ENCODE assay signal across 8 mouse cellular contexts in the genomic region with DNA sequence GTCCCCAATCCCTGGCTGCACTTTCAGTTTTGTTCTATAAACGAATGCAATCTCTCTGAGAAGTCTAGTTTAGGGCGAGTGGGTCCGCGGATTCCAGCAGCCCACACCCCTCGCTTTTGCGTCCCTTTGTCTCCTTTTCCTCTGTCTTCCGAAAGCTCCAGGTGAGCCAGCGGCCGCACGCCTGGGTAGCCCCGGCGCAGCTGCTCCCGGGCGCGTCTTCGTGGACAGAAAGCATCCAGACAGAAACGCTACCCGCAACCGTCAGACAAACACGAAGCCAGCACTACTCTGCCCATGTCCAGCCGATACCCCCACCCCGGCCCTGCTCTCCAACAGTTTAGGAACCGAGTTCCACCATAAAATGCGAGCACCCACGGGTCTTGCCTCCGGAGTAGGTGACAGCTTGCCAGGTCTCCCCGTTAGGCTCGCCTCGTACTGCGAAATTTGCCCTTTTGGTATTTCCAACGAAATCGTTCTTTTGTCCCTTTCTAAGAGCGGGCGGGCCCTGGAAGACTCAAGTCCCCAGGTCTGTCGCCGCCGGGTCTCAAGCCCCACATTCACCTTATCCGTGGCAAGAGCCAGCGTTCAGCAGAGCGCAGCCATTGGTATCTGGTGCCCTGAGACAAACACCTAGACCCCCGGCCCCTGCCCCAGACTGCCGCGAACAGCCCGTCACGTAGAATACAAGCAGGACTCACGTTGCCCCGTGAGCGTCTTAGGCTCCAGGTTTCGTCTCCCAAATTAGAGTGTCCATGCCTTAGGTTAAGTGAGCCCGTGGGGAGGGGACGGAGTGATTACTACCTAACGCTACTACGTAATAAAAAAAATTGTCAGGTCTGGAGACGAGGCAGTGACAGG. TPM values are rescaled to one million over a fixed set of nuclear protein-coding genes. Genes with fewer than 3 reads are reported as not detected.
DNase-seq lines count a peak whose midpoint lies in the region; ATAC-seq and TF ChIP-seq lines count a peak whose summit lies in the region.

No protein-coding gene starts in this region.

- peak; percentile 32 for DNase-seq in adrenal gland, adult 2 months
- no peak for DNase-seq in adrenal gland, postnatal 36 days
- peak; percentile 19 for DNase-seq in urinary bladder, postnatal 25 days (ENCODE audit: low spot score)
- no peak for DNase-seq in urinary bladder, postnatal 10 days (ENCODE audit: low spot score)
- peak; percentile 7 for DNase-seq in lung, postnatal 36 days
- DNase-seq in thymus, adult 18-20 months = no peak
- no peak for DNase-seq in left cerebral cortex, postnatal 25 days (ENCODE audit: low spot score in 2 of 2)

- peaks cover 95% of the 10 kb centered on the region for H3K27me3 ChIP-seq in intestine, postnatal 0 days (replicated peaks; ENCODE audit: control insufficient read depth, insufficient read depth, low read length)

- no peaks in the 10 kb centered on the region for H3K36me3 ChIP-seq in intestine, postnatal 0 days (ENCODE audit: control insufficient read depth, insufficient read depth)

- H3K9me3 ChIP-seq in intestine, postnatal 0 days (ENCODE audit: control insufficient read depth) = no peaks in the 10 kb centered on the region

- peak overlapping the region; percentile 33 for H3K4me3 ChIP-seq in intestine, postnatal 0 days (ENCODE audit: low read depth, low read length)

- H3K4me2 ChIP-seq in intestine, postnatal 0 days (replicated peaks; ENCODE audit: low read depth) = peak overlapping the region; percentile 47

- no peak overlapping the region for H3K9ac ChIP-seq in intestine, postnatal 0 days (ENCODE audit: low read depth, low read length)

- no peak for TF ChIP-seq CTCF in intestine, postnatal 0 days (IDR thresholded peaks at IDR 0.05; ENCODE audit: low read depth)

- no peak for ATAC-seq in intestine, postnatal 0 days

- intact Hi-C loops in left cerebral cortex, postnatal 25 days (cut with DNase I) = loop anchor here (5.0 kb wide), 1 partner anchor 62 kb away; no protein-coding TSS in a partner anchor

- 1% methylated on average over 54 of the region's 54 CpGs for WGBS in intestine, postnatal 0 days

- H3K4me1 ChIP-seq in intestine, postnatal 0 days (replicated peaks; ENCODE audit: control insufficient read depth, insufficient read depth, low read length) = peaks cover 8% of the 10 kb centered on the region; the same call in 1 of the 2 replicates

- no peak overlapping the region for H3K27ac ChIP-seq in intestine, postnatal 0 days (ENCODE audit: low read depth, low read length)

RNA-seq across cellular contexts. Expression of gene Lhx8, which starts 0.9 kb away (rescaled TPM):
- under 1 TPM; 0.58 to 0.66 TPM for total RNA-seq in adrenal gland, adult 2 months (2021)
- polyA plus RNA-seq in adrenal gland, adult 2 months (2012; rRNA removed) = 0.58 and 0.66 TPM in 2 replicates
- total RNA-seq in adrenal gland, postnatal 36 days (2021) = under 1 TPM; 0.69 to 0.89 TPM
- not detected in 2 replicates for polyA plus RNA-seq in intestine, postnatal 0 days (2015; fragmentation: Nextera tagmentation; extraction: Ambion mirVana)
- total RNA-seq in left cerebral cortex, postnatal 25 days (2021) = 1 to 10 TPM; 1.2 to 3.9 TPM

Comparison
In these comparisons a context has a peak if more than half of its experiments do, and no peak if none do; other contexts are left out.
1. DNase-seq: peak in adrenal gland, adult 2 months (single experiment), urinary bladder, postnatal 25 days (single experiment) and lung, postnatal 36 days (single experiment); none in adrenal gland, postnatal 36 days (0 of 2), urinary bladder, postnatal 10 days (single experiment), thymus, adult 18-20 months (0 of 2) and left cerebral cortex, postnatal 25 days (0 of 2).